Mouse (Mus musculus): ENCODE results near the gene E4f1. TPM values are rescaled to one million over a fixed set of nuclear protein-coding genes. Genes with fewer than 3 reads are reported as not detected.

Gene E4f1
- polyA plus RNA-seq, 1 experiment from 2014 or later, result 5.0 TPM

- Histone ChIP-seq H3K4me3 (ENCODE audit: low read depth, low read length) (no peak overlapping the region), H3K27me3 (replicated peaks; ENCODE audit: control insufficient read depth, insufficient read depth, low read length) (peaks cover 27% of the 10 kb centered on the region; the same call in 1 of the 2 replicates), H3K4me1 (replicated peaks; ENCODE audit: control insufficient read depth, insufficient read depth, low read length) (peaks cover 6% of the 10 kb centered on the region; the same call in 1 of the 2 replicates), H3K9me3 (ENCODE audit: control insufficient read depth) (no peaks in the 10 kb centered on the region), H3K27ac (ENCODE audit: low read depth, low read length) (no peak overlapping the region), H3K9ac (ENCODE audit: low read depth, low read length) (no peak overlapping the region), H3K36me3 (ENCODE audit: control insufficient read depth, insufficient read depth) (no peaks in the 10 kb centered on the region), H3K4me2 (replicated peaks; ENCODE audit: low read depth) (no peak overlapping the region)
- WGBS, result 48% methylated on average over 11 of the region's 11 CpGs
- no peak for TF ChIP-seq CTCF (IDR thresholded peaks at IDR 0.05; ENCODE audit: low read depth)
- ATAC-seq, result no peak
Observed at GRCm38 (mm10) chr17:24485090-24485860, 15.2 kb upstream of the E4f1 start.

GRCm38 (mm10) chr17:24483495-24483894 lies 13.4 kb upstream of the E4f1 start:
- Histone ChIP-seq H3K36me3 (ENCODE audit: control insufficient read depth, insufficient read depth) (no peaks in the 10 kb centered on the region), H3K27me3 (replicated peaks; ENCODE audit: control insufficient read depth, insufficient read depth, low read length) (peaks cover 13% of the 10 kb centered on the region; the same call in 1 of the 2 replicates), H3K4me1 (replicated peaks; ENCODE audit: control insufficient read depth, insufficient read depth, low read length) (no peaks in the 10 kb centered on the region), H3K9me3 (ENCODE audit: control insufficient read depth) (no peaks in the 10 kb centered on the region), H3K4me2 (replicated peaks; ENCODE audit: low read depth) (no peak overlapping the region), H3K27ac (ENCODE audit: low read depth, low read length) (no peak overlapping the region), H3K4me3 (ENCODE audit: low read depth, low read length) (no peak overlapping the region), H3K9ac (ENCODE audit: low read depth, low read length) (no peak overlapping the region)
- TF ChIP-seq CTCF (IDR thresholded peaks at IDR 0.05; ENCODE audit: low read depth), result no peak
- ATAC-seq, result no peak
- WGBS, result 93% methylated on average over 3 of the region's 3 CpGs

- Histone ChIP-seq H3K27ac (ENCODE audit: low read depth, low read length) (no peak overlapping the region), H3K27me3 (replicated peaks; ENCODE audit: control insufficient read depth, insufficient read depth, low read length) (no peaks in the 10 kb centered on the region), H3K4me1 (replicated peaks; ENCODE audit: control insufficient read depth, insufficient read depth, low read length) (peaks cover 8% of the 10 kb centered on the region), H3K4me2 (replicated peaks; ENCODE audit: low read depth) (no peak overlapping the region), H3K36me3 (ENCODE audit: control insufficient read depth, insufficient read depth) (peaks cover 16% of the 10 kb centered on the region), H3K9ac (ENCODE audit: low read depth, low read length) (no peak overlapping the region), H3K9me3 (ENCODE audit: control insufficient read depth) (no peaks in the 10 kb centered on the region), H3K4me3 (ENCODE audit: low read depth, low read length) (no peak overlapping the region)
- TF ChIP-seq CTCF (IDR thresholded peaks at IDR 0.05; ENCODE audit: low read depth), result no peak
- WGBS, result 85% methylated on average over 20 of the region's 20 CpGs
- ATAC-seq, result no peak
Observed at GRCm38 (mm10) chr17:24481027-24481815, 11.1 kb upstream of the E4f1 start.

GRCm38 (mm10) chr17:24480201-24480826 lies 10.2 kb upstream of the E4f1 start:
- Histone ChIP-seq H3K9ac (ENCODE audit: low read depth, low read length) (no peak overlapping the region), H3K27ac (ENCODE audit: low read depth, low read length) (no peak overlapping the region)
- 53% methylated on average over 3 of the region's 3 CpGs for WGBS

GRCm38 (mm10) chr17:24479431-24479830 lies 9.3 kb upstream of the E4f1 start:
- H3K4me1 ChIP-seq (replicated peaks; ENCODE audit: control insufficient read depth, insufficient read depth, low read length), result peaks cover 8% of the 10 kb centered on the region
- no peaks in the 10 kb centered on the region for H3K9me3 ChIP-seq (ENCODE audit: control insufficient read depth)
- H3K27me3 ChIP-seq (replicated peaks; ENCODE audit: control insufficient read depth, insufficient read depth, low read length), result no peaks in the 10 kb centered on the region
- H3K27ac ChIP-seq (ENCODE audit: low read depth, low read length), result no peak overlapping the region
- H3K9ac ChIP-seq (ENCODE audit: low read depth, low read length), result no peak overlapping the region
- peak overlapping the region; percentile 87 for H3K4me3 ChIP-seq (ENCODE audit: low read depth, low read length)
- WGBS, result 14% methylated on average over 1 of the region's 1 CpGs
- H3K4me2 ChIP-seq (replicated peaks; ENCODE audit: low read depth), result no peak overlapping the region; the same call in 1 of the 2 replicates
- no peak for ATAC-seq
- peaks cover 34% of the 10 kb centered on the region for H3K36me3 ChIP-seq (ENCODE audit: control insufficient read depth, insufficient read depth)
- TF ChIP-seq CTCF (IDR thresholded peaks at IDR 0.05; ENCODE audit: low read depth), result no peak

More at GRCm38 (mm10) chr17:24480201-24480826, 10.2 kb upstream of the E4f1 start:
- Histone ChIP-seq H3K4me3 (ENCODE audit: low read depth, low read length) (no peak overlapping the region), H3K27me3 (replicated peaks; ENCODE audit: control insufficient read depth, insufficient read depth, low read length) (no peaks in the 10 kb centered on the region), H3K4me1 (replicated peaks; ENCODE audit: control insufficient read depth, insufficient read depth, low read length) (peaks cover 8% of the 10 kb centered on the region), H3K9me3 (ENCODE audit: control insufficient read depth) (no peaks in the 10 kb centered on the region), H3K4me2 (replicated peaks; ENCODE audit: low read depth) (no peak overlapping the region), H3K36me3 (ENCODE audit: control insufficient read depth, insufficient read depth) (peaks cover 25% of the 10 kb centered on the region)
- no peak for ATAC-seq
- TF ChIP-seq CTCF (IDR thresholded peaks at IDR 0.05; ENCODE audit: low read depth), result peak; percentile 61
